Mouse (Mus musculus) macrophage (primary cell): ENCODE data around the gene Spag5. TPM values are rescaled to one million over a fixed set of nuclear protein-coding genes. Genes with fewer than 3 reads are reported as not detected.
A peak's percentile ranks its signal among the peaks of the same experiment; 100 is the strongest.

Experiments
- H3K27ac ChIP-seq: fragments of 350-480 bp; formaldehyde crosslinking; 2 replicates; pipeline ENCODE4 v1.9.0; 2021
- H3K36me3 ChIP-seq: fragments of 350-480 bp; formaldehyde crosslinking; 2 replicates; pipeline ENCODE4 v1.9.0; 2021; ENCODE audit errors: inconsistent target
- H3K4me3 ChIP-seq: fragments of 350-480 bp; formaldehyde crosslinking; 2 replicates; pipeline ENCODE4 v1.9.0; 2021; ENCODE audit errors: inconsistent target
- H3K79me2 ChIP-seq: fragments of 350-480 bp; formaldehyde crosslinking; 2 replicates; pipeline ENCODE4 v1.9.0; 2021; ENCODE audit errors: inconsistent target
- WGBS: methylation state at CpG from one replicate; pipeline ENCODE4 v1.1.7; 2026; ENCODE audit warnings: inconsistent platforms; ENCODE audit not compliant: missing documents; 5-methylcytosine and 5-hydroxymethylcytosine counted together
- polyA plus RNA-seq: library from polyadenylated mRNA; stranded (reverse); fragments of 250-400 nt; gene quantifications from 3 replicates; pipeline ENCODE4 v1.2.4, GENCODE M21; 2018; ENCODE audit warnings: inconsistent platforms

Spag5 gene
- polyA plus RNA-seq, 1 experiment from 2014 or later = 2.6 TPM

- Histone ChIP-seq H3K79me2 (no peaks in the 10 kb centered on the region), H3K27ac (peak overlapping the region; percentile 53), H3K36me3 (no peaks in the 10 kb centered on the region), H3K4me3 (no peak overlapping the region)
- 71% methylated on average over 4 of the region's 4 CpGs for WGBS
These were observed 48.4 kb downstream of the Spag5 start for GRCm38 (mm10) chr11:78349441-78350358.

GRCm38 (mm10) chr11:78353081-78353480 is 51.8 kb downstream of the Spag5 start:
- Histone ChIP-seq H3K27ac (no peak overlapping the region), H3K79me2 (no peaks in the 10 kb centered on the region), H3K36me3 (no peaks in the 10 kb centered on the region), H3K4me3 (no peak overlapping the region)
- WGBS = 11% methylated on average over 1 of the region's 1 CpGs

GRCm38 (mm10) chr11:78354905-78355304 is 53.6 kb downstream of the Spag5 start:
- H3K79me2 ChIP-seq = no peaks in the 10 kb centered on the region
- no peak overlapping the region for H3K27ac ChIP-seq
- WGBS = 90% methylated on average over 6 of the region's 6 CpGs
- H3K4me3 ChIP-seq = no peak overlapping the region
- H3K36me3 ChIP-seq = no peaks in the 10 kb centered on the region

- no peaks in the 10 kb centered on the region for H3K79me2 ChIP-seq
- 45% methylated on average over 4 of the region's 4 CpGs for WGBS
- no peaks in the 10 kb centered on the region for H3K36me3 ChIP-seq
- no peak overlapping the region for H3K27ac ChIP-seq
- H3K4me3 ChIP-seq = no peak overlapping the region
These were observed 54.3 kb downstream of the Spag5 start for GRCm38 (mm10) chr11:78355471-78356238.

GRCm38 (mm10) chr11:78358330-78359007 is 57.1 kb downstream of the Spag5 start:
- Histone ChIP-seq H3K27ac (no peak overlapping the region), H3K36me3 (no peaks in the 10 kb centered on the region), H3K79me2 (no peaks in the 10 kb centered on the region), H3K4me3 (no peak overlapping the region)
- WGBS = 84% methylated on average over 13 of the region's 22 CpGs

GRCm38 (mm10) chr11:78360125-78360788 is 58.9 kb downstream of the Spag5 start:
- 6% methylated on average over 13 of the region's 13 CpGs for WGBS

DNA sequence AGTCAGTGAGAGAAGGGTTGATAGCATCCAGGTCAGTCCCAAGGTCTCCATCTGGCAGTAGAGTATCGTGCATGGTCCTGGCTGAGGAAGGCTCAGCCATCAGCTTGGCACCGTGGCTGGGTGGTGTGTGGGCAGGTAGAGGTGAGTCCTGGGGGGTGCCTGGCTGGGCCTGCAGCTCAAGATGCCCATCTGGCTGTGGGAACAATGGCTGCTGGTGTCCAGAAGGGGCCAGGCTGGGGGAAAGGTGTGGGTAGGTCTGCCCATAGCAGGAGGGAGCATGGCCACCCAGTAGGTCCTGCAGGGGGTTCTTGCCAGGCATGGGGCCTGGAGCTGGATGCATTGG is 59.4 kb downstream of the Spag5 start:
- 73% methylated on average over 2 of the region's 2 CpGs for WGBS
- Histone ChIP-seq H3K4me3 (no peak overlapping the region), H3K79me2 (no peaks in the 10 kb centered on the region), H3K36me3 (no peaks in the 10 kb centered on the region), H3K27ac (no peak overlapping the region)

More at GRCm38 (mm10) chr11:78360125-78360788, 58.9 kb downstream of the Spag5 start:
- H3K79me2 ChIP-seq = no peaks in the 10 kb centered on the region
- no peak overlapping the region for H3K27ac ChIP-seq
- peak overlapping the region; percentile 33 for H3K4me3 ChIP-seq
- no peaks in the 10 kb centered on the region for H3K36me3 ChIP-seq

GRCm38 (mm10) chr11:78363309-78364007 is 62.1 kb downstream of the Spag5 start:
- Histone ChIP-seq H3K36me3 (no peaks in the 10 kb centered on the region), H3K79me2 (no peaks in the 10 kb centered on the region), H3K27ac (no peak overlapping the region), H3K4me3 (no peak overlapping the region)
- 71% methylated on average over 13 of the region's 13 CpGs for WGBS

DNA sequence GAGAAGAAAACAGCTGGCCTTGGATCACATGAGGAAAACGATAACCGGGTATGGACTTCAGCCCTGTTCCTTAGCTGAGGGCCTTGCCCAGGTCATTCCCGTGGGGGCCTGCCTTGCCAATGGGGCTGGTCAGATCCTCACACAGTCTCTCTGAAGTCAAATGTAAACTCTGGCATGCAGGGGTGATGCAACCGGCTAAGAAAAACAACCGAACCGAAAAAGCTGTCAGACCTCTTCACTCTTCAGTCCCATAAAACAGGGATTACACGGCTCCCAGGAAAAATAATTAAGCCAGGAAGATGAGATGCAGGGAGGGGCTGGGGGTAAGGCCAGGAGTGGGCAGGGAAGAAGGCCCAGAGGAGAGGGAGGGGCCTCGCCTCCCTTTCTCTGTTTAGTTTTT is 62.8 kb downstream of the Spag5 start:
- Histone ChIP-seq H3K36me3 (no peaks in the 10 kb centered on the region), H3K79me2 (no peaks in the 10 kb centered on the region), H3K27ac (no peak overlapping the region), H3K4me3 (no peak overlapping the region)
- 80% methylated on average over 8 of the region's 8 CpGs for WGBS

DNA sequence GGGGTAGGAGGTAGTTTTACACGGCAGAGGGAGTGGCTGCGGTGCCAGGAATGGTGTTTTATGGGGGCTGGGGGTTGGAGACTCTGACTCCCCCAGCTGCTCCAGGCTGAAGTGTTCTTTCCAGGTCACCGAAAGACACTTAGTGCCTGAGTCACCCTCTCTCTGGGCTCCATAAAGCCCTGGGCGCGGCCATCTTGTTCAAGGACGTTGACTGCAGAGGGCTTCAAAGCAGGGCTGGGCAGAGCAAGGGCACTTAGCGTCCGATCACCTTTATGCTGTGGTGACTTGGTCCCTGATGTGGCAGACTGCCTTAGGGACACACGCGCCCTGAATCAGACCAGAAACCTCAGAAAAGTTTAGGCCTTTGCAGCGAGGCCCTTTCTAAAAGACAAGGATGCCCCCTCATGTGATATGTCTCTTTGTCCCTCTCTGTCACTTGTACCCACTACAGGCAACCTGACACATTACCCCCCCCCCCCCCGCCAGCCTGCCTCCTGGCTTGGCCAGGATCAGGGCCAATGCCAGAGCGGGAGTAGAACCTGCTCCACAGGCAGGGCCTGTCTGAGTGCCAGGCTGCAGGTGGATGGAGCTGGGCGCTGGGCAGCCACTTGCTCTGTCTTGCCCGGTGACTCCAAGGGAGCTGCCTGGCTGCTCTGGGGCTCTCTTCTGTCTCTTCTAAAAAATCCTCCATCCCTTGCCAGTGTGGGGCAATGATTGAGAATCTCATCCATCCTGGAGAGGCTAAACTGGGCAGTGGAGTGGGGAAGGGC is 66.3 kb downstream of the Spag5 start:
- no peaks in the 10 kb centered on the region for H3K36me3 ChIP-seq
- 96% methylated on average over 14 of the region's 15 CpGs for WGBS
- H3K27ac ChIP-seq = no peak overlapping the region
- no peaks in the 10 kb centered on the region for H3K79me2 ChIP-seq
- no peak overlapping the region for H3K4me3 ChIP-seq

- H3K79me2 ChIP-seq = no peaks in the 10 kb centered on the region
- 64% methylated on average over 1 of the region's 1 CpGs for WGBS
- no peak overlapping the region for H3K4me3 ChIP-seq
- H3K36me3 ChIP-seq = no peaks in the 10 kb centered on the region
- no peak overlapping the region for H3K27ac ChIP-seq
These were observed 69.1 kb downstream of the Spag5 start for GRCm38 (mm10) chr11:78370389-78370788.

- Histone ChIP-seq H3K4me3 (no peak overlapping the region), H3K27ac (no peak overlapping the region), H3K79me2 (no peaks in the 10 kb centered on the region), H3K36me3 (no peaks in the 10 kb centered on the region)
- WGBS = 93% methylated on average over 11 of the region's 11 CpGs
These were observed 70.4 kb downstream of the Spag5 start for GRCm38 (mm10) chr11:78371711-78372110.
